Mouse (Mus musculus): Measurements from ENCODE around the gene Kcnk15. TPM values are rescaled to one million over a fixed set of nuclear protein-coding genes. Genes with fewer than 3 reads are reported as not detected.

The Kcnk15 gene
- total RNA-seq (2023; ENCODE audit: inconsistent age), result not detected in 4 replicates

GRCm38 (mm10) chr2:163853461-163853901, at the start of gene Kcnk15:
Kcnk15 (plus strand) TSS chr2:163853651.

GRCm38 (mm10) chr2:163820607-163821006, 32.8 kb upstream of the Kcnk15 start, which contains the start of gene Ccn5:
Ccn5 (plus strand) TSS chr2:163820861.

Other genes starting within 250 kb of the Kcnk15 start
- gene Serinc3, start 208.5 kb upstream of the Kcnk15 start, total RNA-seq (2023; ENCODE audit: inconsistent age), result 1,527 to 1,585 TPM (median 1,561 TPM) in 4 replicates
- gene Pkig, start 195.3 kb upstream of the Kcnk15 start, total RNA-seq (2023; ENCODE audit: inconsistent age), result 253 to 312 TPM (median 261 TPM) in 4 replicates
- gene Ada, start 103.4 kb upstream of the Kcnk15 start, total RNA-seq (2023; ENCODE audit: inconsistent age), result 2.7 to 4.6 TPM (median 3.1 TPM) in 4 replicates
- gene Ccn5, start 32.8 kb upstream of the Kcnk15 start, total RNA-seq (2023; ENCODE audit: inconsistent age), result not detected in 4 replicates
- not detected in 4 replicates for gene Rims4, start 65.0 kb downstream of the Kcnk15 start, total RNA-seq (2023; ENCODE audit: inconsistent age)
- gene Ywhab, start 141.3 kb downstream of the Kcnk15 start, total RNA-seq (2023; ENCODE audit: inconsistent age), result 104 to 114 TPM (median 108 TPM) in 4 replicates
- 2.7 to 4.5 TPM (median 3.1 TPM) in 4 replicates for gene Pabpc1l, start 171.8 kb downstream of the Kcnk15 start, total RNA-seq (2023; ENCODE audit: inconsistent age)
- 199 to 244 TPM (median 233 TPM) in 4 replicates for gene Stk4, start 216.7 kb downstream of the Kcnk15 start, total RNA-seq (2023; ENCODE audit: inconsistent age)
- gene Tomm34, start 217.5 kb downstream of the Kcnk15 start, total RNA-seq (2023; ENCODE audit: inconsistent age), result 76.7 to 79.8 TPM (median 78.3 TPM) in 4 replicates